Mouse (Mus musculus) hindbrain, postnatal 0 days (tissue): ENCODE data around the gene Fbln2. TPM values are rescaled to one million over a fixed set of nuclear protein-coding genes. Genes with fewer than 3 reads are reported as not detected.
A peak's percentile ranks its signal among the peaks of the same experiment; 100 is the strongest.
"Not testable (repeated sequence)": the region's sequence is repeated elsewhere in the genome, so short reads cannot be mapped to it uniquely, and the experiment has no call there.

Source experiments
- ATAC-seq: fragments of 200-750 bp; cut with Nextera tagmentation; 2 replicates; pipeline ENCODE4 v1.8.0; 2017; ENCODE audit warnings: mild to moderate bottlenecking, moderate TSS enrichment, moderate library complexity
- DNase-seq: peaks from one replicate; pipeline ENCODE4 v3.0.0-alpha.2; 2015; ENCODE audit warnings: low spot score
- H3K27ac ChIP-seq: fragments of 300-500 bp; sonication (generic); 2 replicates; pipeline ENCODE4 v1.5.1; 2014; ENCODE audit warnings: mild to moderate bottlenecking
- H3K27me3 ChIP-seq: fragments of 300-500 bp; sonication (generic); 2 replicates; pipeline ENCODE4 v1.6.1; 2014; ENCODE audit warnings: low read length, mixed read lengths; ENCODE audit not compliant: insufficient read depth
- H3K36me3 ChIP-seq: fragments of 300-500 bp; sonication (generic); 2 replicates; pipeline ENCODE4 v1.6.1; 2014; ENCODE audit warnings: low read length, mixed read lengths; ENCODE audit not compliant: insufficient read depth
- H3K4me1 ChIP-seq: fragments of 300-500 bp; sonication (generic); 2 replicates; pipeline ENCODE4 v1.6.1; 2014; ENCODE audit warnings: antibody characterized with exemption, low read length, mixed read lengths; ENCODE audit not compliant: insufficient read depth
- H3K4me2 ChIP-seq: fragments of 300-500 bp; sonication (generic); 2 replicates; pipeline ENCODE4 v1.6.1; 2014; ENCODE audit warnings: low read depth, mild to moderate bottlenecking, low read length, moderate library complexity, mixed read lengths
- H3K4me3 ChIP-seq: fragments of 300-500 bp; sonication (generic); 2 replicates; pipeline ENCODE4 v1.5.1; 2014; ENCODE audit warnings: low read length
- H3K9ac ChIP-seq: fragments of 300-500 bp; sonication (generic); replicated peaks from 2 replicates; pipeline ENCODE4 v1.6.1; 2014; ENCODE audit warnings: mild to moderate bottlenecking, low read length, moderate library complexity, mixed read lengths
- H3K9me3 ChIP-seq: fragments of 300-500 bp; sonication (generic); 2 replicates; pipeline ENCODE4 v1.6.1; 2016; ENCODE audit warnings: low read length, mixed read lengths
- CTCF ChIP-seq: IDR thresholded peaks from 2 replicates; pipeline ENCODE4 v1.5.1; 2016; ENCODE audit warnings: antibody characterized with exemption, control low read depth, low read depth
- WGBS: fragments of 180-500 bp; shearing (Covaris S2); extraction: QIAGEN DNeasy Blood & Tissue Kit; methylation state at CpG from one replicate; pipeline ENCODE4 v1.1.7; 2014; 5-methylcytosine and 5-hydroxymethylcytosine counted together
- polyA plus RNA-seq: library from polyadenylated mRNA; unstranded; fragments of >200 nt; fragmentation: Nextera tagmentation; extraction: Ambion mirVana; gene quantifications from 2 replicates; pipeline ENCODE4 v1.2.1, GENCODE M21; 2015
- total RNA-seq: library from RNA; depleted of rRNA; stranded (reverse); fragments of >200 nt; gene quantifications from 2 replicates; pipeline ENCODE4 v1.2.3, GENCODE M21; 2014; rRNA removed

Fbln2 gene
- total RNA-seq (50.6 and 50.9 TPM in 2 replicates), polyA plus RNA-seq (18.5 and 21.2 TPM in 2 replicates)

- not testable (repeated sequence) for H3K27me3 ChIP-seq, H3K27ac ChIP-seq, H3K4me1 ChIP-seq, DNase-seq, H3K9me3 ChIP-seq, H3K36me3 ChIP-seq
- peak within 1 kb of the TSS; percentile 34 for H3K4me3 ChIP-seq
- peak within 1 kb of the TSS; percentile 60 for H3K4me2 ChIP-seq
- 0 out of 2 replicates have a peak, but pooled peaks have one; percentile 1 for ATAC-seq
- H3K9ac ChIP-seq: peak within 1 kb of the TSS; percentile 46
These were observed at the start of gene Fbln2 for GRCm38 (mm10) chr6:91212155-91212554. TSS of gene Fbln2 (plus strand) at chr6:91212455.

DNA sequence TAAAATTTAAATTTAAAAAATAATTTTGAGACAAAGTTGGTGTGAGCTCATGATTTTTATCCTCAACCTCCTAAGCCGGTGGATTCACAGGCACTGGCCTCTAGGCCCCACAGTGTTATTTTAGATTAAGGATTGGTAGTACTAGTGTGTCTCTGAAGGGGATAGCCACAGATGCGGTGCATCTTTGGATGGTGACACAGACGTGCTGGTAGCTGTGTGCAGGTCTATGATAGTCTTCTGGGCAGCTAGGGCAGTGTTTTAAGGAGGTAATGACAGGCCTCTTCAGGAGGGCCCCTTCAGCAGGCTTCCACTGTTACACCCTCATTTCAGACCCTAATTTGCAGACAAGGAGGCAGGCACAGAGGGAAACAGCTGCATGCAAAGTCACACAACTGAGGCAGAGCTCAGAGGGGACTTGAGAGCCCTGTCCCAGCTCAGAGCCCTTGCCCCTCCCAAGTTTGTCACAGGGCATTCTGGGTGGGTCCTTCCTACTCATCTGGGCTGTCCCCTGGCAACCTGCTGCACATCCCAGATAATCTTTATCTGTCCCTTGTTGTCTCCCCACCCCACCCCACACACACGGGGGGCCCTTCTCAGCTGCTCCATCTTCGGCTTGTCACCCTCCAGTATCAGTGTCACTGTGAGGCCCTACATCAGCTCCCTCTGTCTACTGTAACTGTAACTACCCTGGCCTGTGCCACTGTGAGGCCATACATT is 48.9 kb upstream of the Fbln2 start:
- Histone ChIP-seq H3K9me3 (no peaks in the 10 kb centered on the region), H3K4me2 (no peak overlapping the region), H3K27me3 (no peaks in the 10 kb centered on the region), H3K27ac (no peak overlapping the region), H3K4me1 (peaks cover 21% of the 10 kb centered on the region), H3K4me3 (no peak overlapping the region), H3K9ac (no peak overlapping the region), H3K36me3 (0 out of 2 replicates have a peak, but pooled peaks cover 4% of the 10 kb centered on the region)
- no peak for ATAC-seq
- no peak for DNase-seq
- TF ChIP-seq CTCF: peak; percentile 23; the same call in 1 of the 2 replicates
- 76% methylated on average over 5 of the region's 5 CpGs for WGBS

DNA sequence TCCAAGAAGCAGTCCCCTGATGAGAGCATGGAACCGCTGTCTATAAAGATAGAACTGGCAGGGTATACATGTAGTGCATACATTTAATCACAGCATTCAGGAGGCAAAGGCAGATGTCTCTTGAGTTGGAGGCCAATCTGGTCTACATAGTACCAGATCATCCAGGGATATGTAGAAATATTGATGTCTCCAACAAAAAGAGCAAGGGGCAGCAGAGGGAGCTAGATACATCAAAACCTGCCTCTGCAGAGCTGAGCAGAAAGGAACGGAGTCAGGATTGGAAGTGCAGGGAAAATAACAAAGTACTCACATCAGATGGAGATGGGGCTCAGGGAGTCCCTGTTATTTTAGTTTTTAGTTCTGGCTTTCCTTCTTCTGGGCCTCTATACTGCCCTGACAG is 47.7 kb upstream of the Fbln2 start:
- Histone ChIP-seq H3K27ac (no peak overlapping the region), H3K27me3 (no peaks in the 10 kb centered on the region), H3K36me3 (0 out of 2 replicates have a peak, but pooled peaks cover 4% of the 10 kb centered on the region), H3K9ac (no peak overlapping the region), H3K9me3 (no peaks in the 10 kb centered on the region), H3K4me3 (no peak overlapping the region), H3K4me2 (no peak overlapping the region), H3K4me1 (peaks cover 9% of the 10 kb centered on the region; the same call in 1 of the 2 replicates)
- peak; percentile 56 for TF ChIP-seq CTCF
- ATAC-seq (no peak), DNase-seq (peak; percentile 68)
- WGBS: 50% methylated on average over 2 of the region's 2 CpGs

GRCm38 (mm10) chr6:91165210-91165609 is 47.0 kb upstream of the Fbln2 start:
- Histone ChIP-seq H3K9me3 (no peaks in the 10 kb centered on the region), H3K9ac (no peak overlapping the region), H3K4me1 (peaks cover 7% of the 10 kb centered on the region; the same call in 1 of the 2 replicates), H3K27ac (no peak overlapping the region), H3K27me3 (no peaks in the 10 kb centered on the region), H3K4me3 (no peak overlapping the region), H3K4me2 (no peak overlapping the region), H3K36me3 (0 out of 2 replicates have a peak, but pooled peaks cover 4% of the 10 kb centered on the region)
- peak; percentile 99 for TF ChIP-seq CTCF
- 31% methylated on average over 3 of the region's 3 CpGs for whole genome bisulfite sequencing
- ATAC-seq (peak; percentile 37), DNase-seq (peak; percentile 87)

DNA sequence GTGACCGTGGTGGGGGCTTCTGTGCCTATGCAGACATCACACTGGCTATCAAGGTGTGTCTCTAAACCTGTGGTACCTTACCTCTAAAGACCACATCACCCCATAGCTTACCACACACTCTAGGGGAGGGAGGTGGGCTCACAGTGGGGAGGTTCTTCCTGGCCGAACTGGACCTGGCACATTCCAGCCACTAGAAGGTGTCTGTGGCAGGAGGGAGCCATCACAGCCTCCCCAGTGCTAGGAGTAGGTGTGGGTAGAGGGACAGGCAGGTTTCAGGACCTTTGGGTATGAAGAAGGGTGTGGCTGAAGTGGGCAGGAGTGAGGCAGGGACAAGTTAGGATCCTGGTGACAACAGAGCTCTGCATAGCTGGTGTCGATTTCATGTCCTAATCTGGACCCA is 44.4 kb upstream of the Fbln2 start:
- H3K4me2 ChIP-seq: no peak overlapping the region
- no peaks in the 10 kb centered on the region for H3K9me3 ChIP-seq
- H3K4me1 ChIP-seq: no peaks in the 10 kb centered on the region
- ATAC-seq (no peak), DNase-seq (no peak)
- peak; percentile 44 for TF ChIP-seq CTCF
- H3K36me3 ChIP-seq: peaks cover 13% of the 10 kb centered on the region; the same call in 1 of the 2 replicates
- no peak overlapping the region for H3K4me3 ChIP-seq
- no peak overlapping the region for H3K9ac ChIP-seq
- 77% methylated on average over 3 of the region's 3 CpGs for WGBS
- H3K27ac ChIP-seq: no peak overlapping the region
- no peaks in the 10 kb centered on the region for H3K27me3 ChIP-seq

DNA sequence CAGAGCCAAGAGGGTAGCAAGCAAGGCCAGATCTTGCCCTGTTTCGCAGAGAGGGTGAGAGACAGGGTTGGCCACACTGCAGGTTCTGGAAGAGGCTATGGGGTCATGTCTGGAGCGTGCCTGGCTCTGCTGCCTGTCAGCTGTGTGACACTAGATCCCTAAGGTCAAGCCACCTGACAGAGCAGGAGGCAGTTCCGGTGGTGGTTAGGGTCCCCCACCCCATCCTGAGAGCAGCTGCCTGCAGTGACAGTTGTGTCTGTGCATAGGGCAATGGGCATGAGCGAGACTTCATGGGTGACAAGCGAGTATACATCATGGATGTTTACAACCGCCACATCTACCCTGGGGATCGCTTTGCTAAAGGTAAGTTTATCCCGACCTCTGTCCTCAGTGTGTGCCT is 43.1 kb upstream of the Fbln2 start:
- H3K4me2 ChIP-seq: no peak overlapping the region
- 92% methylated on average over 8 of the region's 8 CpGs for WGBS
- DNase-seq (no peak), ATAC-seq (no peak)
- H3K27me3 ChIP-seq: no peaks in the 10 kb centered on the region
- H3K4me1 ChIP-seq: no peaks in the 10 kb centered on the region
- H3K36me3 ChIP-seq: peaks cover 13% of the 10 kb centered on the region; the same call in 1 of the 2 replicates
- no peak overlapping the region for H3K9ac ChIP-seq
- no peak overlapping the region for H3K27ac ChIP-seq
- no peak for TF ChIP-seq CTCF
- no peak overlapping the region for H3K4me3 ChIP-seq
- no peaks in the 10 kb centered on the region for H3K9me3 ChIP-seq

DNA sequence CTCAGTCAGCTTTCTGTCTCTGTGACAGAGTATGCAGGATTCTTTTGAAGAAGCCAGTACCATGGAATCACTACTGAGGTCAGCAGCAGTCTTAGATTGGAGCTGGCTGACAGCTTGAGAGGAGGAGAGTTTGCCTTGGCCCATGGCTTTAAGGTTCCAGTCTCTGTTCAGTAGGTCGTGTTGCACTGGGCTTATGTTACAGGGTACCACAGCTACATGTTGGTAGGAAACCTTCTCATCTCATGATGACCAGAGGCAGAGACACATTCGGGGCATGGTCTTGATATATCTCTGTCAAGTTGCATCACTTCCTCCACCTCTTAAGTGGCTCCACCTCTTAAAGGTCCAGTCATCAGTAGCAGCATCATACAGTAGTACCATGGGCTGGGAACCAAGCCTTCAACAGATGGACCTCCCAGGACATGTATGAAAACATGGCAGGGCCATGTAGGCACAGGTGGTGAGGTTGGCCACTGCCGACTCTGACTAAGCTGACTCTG is 40.8 kb upstream of the Fbln2 start:
- ATAC-seq (no peak), DNase-seq (no peak)
- no peak overlapping the region for H3K4me2 ChIP-seq
- 76% methylated on average over 3 of the region's 3 CpGs for WGBS
- H3K4me3 ChIP-seq: no peak overlapping the region
- no peak for TF ChIP-seq CTCF
- no peak overlapping the region for H3K27ac ChIP-seq
- no peaks in the 10 kb centered on the region for H3K27me3 ChIP-seq
- no peak overlapping the region for H3K9ac ChIP-seq
- no peaks in the 10 kb centered on the region for H3K9me3 ChIP-seq
- peaks cover 13% of the 10 kb centered on the region; the same call in 1 of the 2 replicates for H3K36me3 ChIP-seq
- no peaks in the 10 kb centered on the region for H3K4me1 ChIP-seq
